Mouse (Mus musculus): Measurements from ENCODE around the gene Tagln. TPM values are rescaled to one million over a fixed set of nuclear protein-coding genes. Genes with fewer than 3 reads are reported as not detected.

The Tagln gene
- polyA plus RNA-seq, 1 experiment from 2014 or later = 443 TPM

DNA sequence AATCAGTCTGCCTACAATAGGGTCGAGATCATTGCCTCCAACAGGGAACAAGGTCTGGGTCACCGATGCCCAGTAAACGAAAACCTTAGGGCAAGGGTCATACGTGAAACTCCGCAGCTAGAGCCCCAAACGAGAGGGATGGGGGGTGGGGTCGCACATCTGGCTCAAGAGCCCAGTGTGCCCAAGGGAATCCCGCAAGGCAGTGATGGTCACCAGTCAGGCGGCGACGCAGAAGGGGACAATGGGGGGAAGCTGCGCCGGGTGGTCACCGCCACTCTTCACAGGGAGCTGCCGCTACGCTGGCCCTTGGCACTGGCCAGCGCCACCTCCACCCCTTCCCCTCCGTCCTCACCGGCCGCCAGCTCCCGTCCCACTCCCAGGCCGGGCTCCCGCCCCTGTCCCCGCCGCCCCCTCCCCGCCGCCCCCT is 30.0 kb downstream of the Tagln start:
- H3K9me3 ChIP-seq (ENCODE audit: control insufficient read depth, low read length) = no peaks in the 10 kb centered on the region
- H3K4me3 ChIP-seq (ENCODE audit: low read depth, low read length) = peak overlapping the region; percentile 84
- H3K4me1 ChIP-seq (replicated peaks; ENCODE audit: control insufficient read depth, insufficient read depth, low read length) = peaks cover 15% of the 10 kb centered on the region
- H3K9ac ChIP-seq (ENCODE audit: low read length) = peak overlapping the region; percentile 81
- WGBS = 1% methylated on average over 22 of the region's 27 CpGs
- peaks cover 38% of the 10 kb centered on the region for H3K36me3 ChIP-seq (ENCODE audit: control insufficient read depth, insufficient read depth, low read length)
- ATAC-seq (replicated peaks; ENCODE audit: low FRiP score, low TSS enrichment, low read depth) (peak; percentile 42; the same call in 1 of the 2 replicates), DNase-seq (ENCODE audit: low spot score) (peak; percentile 69)
- H3K27ac ChIP-seq (ENCODE audit: low read depth) = peak overlapping the region; percentile 87
- peak overlapping the region; percentile 72 for H3K4me2 ChIP-seq (ENCODE audit: low read length)
- H3K27me3 ChIP-seq (replicated peaks; ENCODE audit: control insufficient read depth, insufficient read depth, low read length) = no peaks in the 10 kb centered on the region

DNA sequence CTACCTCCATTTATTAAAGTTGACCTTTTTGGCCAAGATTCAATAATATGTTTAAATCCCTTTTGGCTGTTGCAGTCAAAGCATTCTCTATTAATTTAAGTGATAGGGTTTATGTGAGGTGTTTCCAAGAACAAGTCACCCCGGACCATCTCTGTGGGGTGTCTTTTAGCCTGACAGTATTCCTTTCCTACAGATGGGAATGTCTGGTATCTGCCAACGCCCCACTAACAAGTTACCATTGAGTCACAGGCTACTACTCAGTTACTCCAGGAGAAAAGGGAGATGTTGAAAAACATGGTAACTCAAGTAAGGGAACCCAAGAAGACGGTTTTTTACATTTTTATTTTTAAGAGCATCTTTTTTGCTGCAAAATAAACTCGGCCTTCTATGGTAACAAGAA is 30.7 kb downstream of the Tagln start:
- 49% methylated on average over 4 of the region's 4 CpGs for WGBS
- Histone ChIP-seq H3K9ac (ENCODE audit: low read length) (peak overlapping the region; percentile 81), H3K27me3 (replicated peaks; ENCODE audit: control insufficient read depth, insufficient read depth, low read length) (no peaks in the 10 kb centered on the region), H3K9me3 (ENCODE audit: control insufficient read depth, low read length) (no peaks in the 10 kb centered on the region), H3K4me1 (replicated peaks; ENCODE audit: control insufficient read depth, insufficient read depth, low read length) (peaks cover 15% of the 10 kb centered on the region), H3K4me3 (ENCODE audit: low read depth, low read length) (peak overlapping the region; percentile 84), H3K36me3 (ENCODE audit: control insufficient read depth, insufficient read depth, low read length) (peaks cover 37% of the 10 kb centered on the region), H3K27ac (ENCODE audit: low read depth) (no peak overlapping the region), H3K4me2 (ENCODE audit: low read length) (peak overlapping the region; percentile 72)
- no peak for DNase-seq (ENCODE audit: low spot score)
- no peak for ATAC-seq (replicated peaks; ENCODE audit: low FRiP score, low TSS enrichment, low read depth)

DNA sequence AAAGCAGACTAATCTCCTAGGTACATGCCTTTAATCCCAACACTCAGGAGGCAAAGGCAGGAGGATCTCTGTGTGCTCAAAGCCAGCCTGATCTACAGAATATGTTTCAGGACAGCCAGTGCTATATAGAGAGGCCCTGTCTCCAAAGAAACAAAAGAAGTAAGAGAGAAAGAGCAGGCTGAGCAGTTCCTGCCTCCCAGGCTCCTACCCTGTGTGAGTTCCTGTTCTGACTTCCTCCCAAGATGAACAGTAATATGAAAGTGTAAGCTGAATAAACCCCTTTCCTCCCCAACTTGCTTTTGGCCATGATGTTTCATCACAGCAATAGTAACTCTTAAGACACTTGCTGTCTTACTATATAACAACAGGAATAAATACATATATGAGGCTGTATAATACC is 42.2 kb downstream of the Tagln start:
- Histone ChIP-seq H3K9ac (ENCODE audit: low read length) (no peak overlapping the region), H3K27ac (ENCODE audit: low read depth) (no peak overlapping the region), H3K9me3 (ENCODE audit: control insufficient read depth, low read length) (no peaks in the 10 kb centered on the region), H3K36me3 (ENCODE audit: control insufficient read depth, insufficient read depth, low read length) (peaks cover 96% of the 10 kb centered on the region), H3K27me3 (replicated peaks; ENCODE audit: control insufficient read depth, insufficient read depth, low read length) (no peaks in the 10 kb centered on the region), H3K4me1 (replicated peaks; ENCODE audit: control insufficient read depth, insufficient read depth, low read length) (no peaks in the 10 kb centered on the region), H3K4me3 (ENCODE audit: low read depth, low read length) (no peak overlapping the region), H3K4me2 (ENCODE audit: low read length) (no peak overlapping the region)
- DNase-seq (ENCODE audit: low spot score) (no peak), ATAC-seq (replicated peaks; ENCODE audit: low FRiP score, low TSS enrichment, low read depth) (no peak)

Small RNA genes lying within 50 kb of the gene (microRNA-seq; reads per million reads assigned to microRNA genes)
- not detected for gene Mir7087

Other genes starting within 250 kb of the Tagln start
- gene Cep164, start 107.4 kb downstream of the Tagln start, polyA plus RNA-seq (2014; fragmentation: Nextera tagmentation; extraction: Ambion mirVana) = 27.5 and 28.0 TPM in 2 replicates
- 26.8 and 28.1 TPM in 2 replicates for gene Bace1, start 97.5 kb downstream of the Tagln start, polyA plus RNA-seq (2014; fragmentation: Nextera tagmentation; extraction: Ambion mirVana)
- 14.6 and 15.4 TPM in 2 replicates for gene Pcsk7, start 29.6 kb downstream of the Tagln start, polyA plus RNA-seq (2014; fragmentation: Nextera tagmentation; extraction: Ambion mirVana)
- 47.2 and 55.1 TPM in 2 replicates for gene Rnf214, start 29.1 kb downstream of the Tagln start, polyA plus RNA-seq (2014; fragmentation: Nextera tagmentation; extraction: Ambion mirVana)
- gene Sidt2, start 19.2 kb upstream of the Tagln start, polyA plus RNA-seq (2014; fragmentation: Nextera tagmentation; extraction: Ambion mirVana) = 37.9 and 41.2 TPM in 2 replicates
- gene Pafah1b2, start 76.6 kb upstream of the Tagln start, polyA plus RNA-seq (2014; fragmentation: Nextera tagmentation; extraction: Ambion mirVana) = 156 and 172 TPM in 2 replicates
- gene Sik3, start 76.8 kb upstream of the Tagln start, polyA plus RNA-seq (2014; fragmentation: Nextera tagmentation; extraction: Ambion mirVana) = 7.5 and 9.6 TPM in 2 replicates

Data from intestine, embryonic 14.5 days (tissue).